Mouse (Mus musculus) brain, embryonic 14.5 days (tissue): ENCODE results near the gene Vmn1r206. TPM values are rescaled to one million over a fixed set of nuclear protein-coding genes. Genes with fewer than 3 reads are reported as not detected.
"Not testable (repeated sequence)": the region's sequence is repeated elsewhere in the genome, so short reads cannot be mapped to it uniquely, and the experiment has no call there.

ENCODE experiments used
- DNase-seq: peaks from one replicate; pipeline ENCODE4 v3.0.0-alpha.2; 2011; ENCODE audit warnings: low read depth
- POLR2A ChIP-seq: fragments of 200-500 bp; IDR thresholded peaks from 2 replicates; pipeline ENCODE4 v1.6.1; 2012; ENCODE audit warnings: mild to moderate bottlenecking, inconsistent platforms, borderline replicate concordance; ENCODE audit not compliant: poor library complexity, insufficient read depth, insufficient read length, severe bottlenecking; ENCODE audit errors: extremely low read depth
- polyA plus RNA-seq: library from polyadenylated mRNA; depleted of rRNA; stranded (reverse); fragments of >200 nt; gene quantifications from 2 replicates; pipeline ENCODE4 v1.2.3, GENCODE M21; 2012; rRNA removed

The Vmn1r206 gene
- polyA plus RNA-seq = not detected in 2 replicates

GRCm38 (mm10) chr13:22624151-22624550, at the start of gene Vmn1r206:
Vmn1r206 (minus strand) TSS chr13:22624251.
- not testable (repeated sequence) for DNase-seq

GRCm38 (mm10) chr13:22592900-22593299, 31.2 kb downstream of the Vmn1r206 start, which contains the start of gene Vmn1r205:
Vmn1r205 (minus strand) TSS chr13:22593000.
- no peak for TF ChIP-seq POLR2A
- no peak for DNase-seq

DNA sequence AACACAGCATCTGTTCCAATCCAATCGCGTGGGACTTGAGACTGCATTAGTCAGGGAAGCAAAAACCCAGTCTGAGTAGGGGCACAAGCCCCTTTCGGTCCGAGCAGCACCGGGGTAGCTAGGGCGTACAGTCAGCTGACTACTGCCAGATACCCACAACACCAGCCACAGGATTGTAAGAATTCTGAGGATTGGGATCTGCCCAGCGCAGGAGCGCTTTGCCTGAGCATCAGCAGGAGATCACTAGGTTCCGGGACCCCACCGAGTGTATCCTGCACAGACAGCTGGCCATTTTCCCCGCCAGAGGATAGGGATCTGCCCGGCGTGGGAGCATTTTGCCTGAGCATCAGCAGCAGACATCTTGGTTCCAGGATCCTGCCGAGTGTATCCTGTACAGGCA, 40.7 kb downstream of the Vmn1r206 start:
- not testable (repeated sequence) for DNase-seq

GRCm38 (mm10) chr13:22574911-22575310, 49.1 kb downstream of the Vmn1r206 start:
- DNase-seq = not testable (repeated sequence)

Other genes with a start within 250 kb of the Vmn1r206 start
- not detected in 2 replicates for gene Vmn1r199, start 244.4 kb downstream of the Vmn1r206 start, polyA plus RNA-seq
- gene Vmn1r200, start 233.9 kb downstream of the Vmn1r206 start, polyA plus RNA-seq = not detected in 2 replicates
- gene Vmn1r201, start 152.3 kb downstream of the Vmn1r206 start, polyA plus RNA-seq = not detected in 2 replicates
- gene Vmn1r202, start 118.9 kb downstream of the Vmn1r206 start, polyA plus RNA-seq = 0.01 TPM in 1 of 2 replicates, not detected in the other
- gene Vmn1r203, start 106.1 kb downstream of the Vmn1r206 start, polyA plus RNA-seq = not detected in 2 replicates
- not detected in 2 replicates for gene Vmn1r204, start 71.1 kb downstream of the Vmn1r206 start, polyA plus RNA-seq
- gene Vmn1r205, start 31.3 kb downstream of the Vmn1r206 start, polyA plus RNA-seq = not detected in 2 replicates
- gene Vmn1r207-ps, start 105.4 kb upstream of the Vmn1r206 start, polyA plus RNA-seq = not detected in 2 replicates
- not detected in 2 replicates for gene Vmn1r208, start 153.1 kb upstream of the Vmn1r206 start, polyA plus RNA-seq
- gene Vmn1r209, start 185.4 kb upstream of the Vmn1r206 start, polyA plus RNA-seq = not detected in 2 replicates
- gene Vmn1r210, start 207.1 kb upstream of the Vmn1r206 start, polyA plus RNA-seq = not detected in 2 replicates
- not detected in 2 replicates for gene Vmn1r211, start 233.3 kb upstream of the Vmn1r206 start, polyA plus RNA-seq